Mouse (Mus musculus) forebrain, embryonic 14.5 days (tissue): Measurements from ENCODE around the gene Rbms1. TPM values are rescaled to one million over a fixed set of nuclear protein-coding genes. Genes with fewer than 3 reads are reported as not detected.

Experiments used
- ATAC-seq: fragments of 200-750 bp; cut with Nextera tagmentation; 2 replicates; pipeline ENCODE4 v1.8.0; 2017; ENCODE audit warnings: mild to moderate bottlenecking, moderate library complexity
- DNase-seq: peaks from one replicate; pipeline ENCODE4 v3.0.0-alpha.2; 2015; ENCODE audit warnings: low spot score
- H3K27ac ChIP-seq: fragments of 300-500 bp; sonication (generic); 2 replicates; pipeline ENCODE4 v1.5.1; 2014; ENCODE audit warnings: low read depth, mild to moderate bottlenecking, control low read depth, low read length, moderate library complexity
- H3K27me3 ChIP-seq: fragments of 300-500 bp; sonication (generic); replicated peaks from 2 replicates; pipeline ENCODE4 v1.6.1; 2014; ENCODE audit warnings: low read length, control low read depth, mixed read lengths; ENCODE audit not compliant: control insufficient read depth, insufficient read depth
- H3K36me3 ChIP-seq: fragments of 300-500 bp; sonication (generic); 2 replicates; pipeline ENCODE4 v1.6.1; 2014; ENCODE audit warnings: low read length, control low read depth; ENCODE audit not compliant: control insufficient read depth, insufficient read depth
- H3K4me1 ChIP-seq: fragments of 300-500 bp; sonication (generic); 2 replicates; pipeline ENCODE4 v1.6.1; 2014; ENCODE audit warnings: antibody characterized with exemption, low read length, control low read depth; ENCODE audit not compliant: control insufficient read depth, insufficient read depth
- H3K4me2 ChIP-seq: fragments of 300-500 bp; sonication (generic); 2 replicates; pipeline ENCODE4 v1.6.1; 2014; ENCODE audit warnings: mild to moderate bottlenecking, control low read depth, low read length
- H3K4me3 ChIP-seq: fragments of 300-500 bp; sonication (generic); 2 replicates; pipeline ENCODE4 v1.5.1; 2014; ENCODE audit warnings: low read depth, low read length, control low read depth
- H3K9ac ChIP-seq: fragments of 300-500 bp; sonication (generic); 2 replicates; pipeline ENCODE4 v1.6.1; 2014; ENCODE audit warnings: mild to moderate bottlenecking, low read length, control low read depth, moderate library complexity
- H3K9me3 ChIP-seq: fragments of 300-500 bp; sonication (generic); replicated peaks from 2 replicates; pipeline ENCODE4 v1.6.1; 2016; ENCODE audit warnings: low read length, control low read depth, mixed read lengths; ENCODE audit not compliant: control insufficient read depth
- WGBS: fragments of 180-500 bp; shearing (Covaris S2); extraction: QIAGEN DNeasy Blood & Tissue Kit; methylation state at CpG from one replicate; pipeline ENCODE4 v1.1.7; 2014; 5-methylcytosine and 5-hydroxymethylcytosine counted together
- polyA plus RNA-seq: library from polyadenylated mRNA; unstranded; fragments of >200 nt; fragmentation: Nextera tagmentation; extraction: Ambion mirVana; gene quantifications from 2 replicates; pipeline ENCODE4 v1.2.1, GENCODE M21; 2014

The Rbms1 gene
- polyA plus RNA-seq, 1 experiment from 2014 or later = 20.0 TPM

- WGBS = 76% methylated on average over 11 of the region's 11 CpGs
- no peak overlapping the region for H3K9ac ChIP-seq
- H3K4me2 ChIP-seq = no peak overlapping the region
- H3K9me3 ChIP-seq = no peaks in the 10 kb centered on the region
- H3K27ac ChIP-seq = no peak overlapping the region
- no peaks in the 10 kb centered on the region for H3K27me3 ChIP-seq
- H3K4me1 ChIP-seq = no peaks in the 10 kb centered on the region
- no peak for DNase-seq
- H3K4me3 ChIP-seq = no peak overlapping the region
- no peaks in the 10 kb centered on the region for H3K36me3 ChIP-seq
- ATAC-seq = no peak
Observed at GRCm38 (mm10) chr2:60923756-60924544, 39.0 kb downstream of the Rbms1 start.

- DNase-seq = no peak
- no peaks in the 10 kb centered on the region for H3K4me1 ChIP-seq
- no peak overlapping the region for H3K9ac ChIP-seq
- H3K9me3 ChIP-seq = no peaks in the 10 kb centered on the region
- H3K27ac ChIP-seq = no peak overlapping the region
- ATAC-seq = no peak
- WGBS = 90% methylated on average over 6 of the region's 6 CpGs
- H3K4me2 ChIP-seq = no peak overlapping the region
- H3K4me3 ChIP-seq = no peak overlapping the region
- no peaks in the 10 kb centered on the region for H3K27me3 ChIP-seq
- H3K36me3 ChIP-seq = no peaks in the 10 kb centered on the region
Observed at GRCm38 (mm10) chr2:60923111-60923510, 39.9 kb downstream of the Rbms1 start.

GRCm38 (mm10) chr2:60922351-60922750, 40.6 kb downstream of the Rbms1 start:
- DNase-seq (no peak), ATAC-seq (no peak)
- Histone ChIP-seq H3K9ac (no peak overlapping the region), H3K4me3 (no peak overlapping the region), H3K36me3 (no peaks in the 10 kb centered on the region), H3K4me1 (no peaks in the 10 kb centered on the region), H3K4me2 (no peak overlapping the region), H3K27ac (no peak overlapping the region), H3K27me3 (no peaks in the 10 kb centered on the region), H3K9me3 (no peaks in the 10 kb centered on the region)
- 49% methylated on average over 5 of the region's 5 CpGs for WGBS

- Histone ChIP-seq H3K4me2 (no peak overlapping the region), H3K4me1 (no peaks in the 10 kb centered on the region), H3K4me3 (no peak overlapping the region), H3K9me3 (no peaks in the 10 kb centered on the region), H3K36me3 (no peaks in the 10 kb centered on the region), H3K9ac (no peak overlapping the region), H3K27me3 (no peaks in the 10 kb centered on the region), H3K27ac (no peak overlapping the region)
- ATAC-seq (no peak), DNase-seq (no peak)
- WGBS = 84% methylated on average over 3 of the region's 3 CpGs
Observed at GRCm38 (mm10) chr2:60920076-60920475, 42.9 kb downstream of the Rbms1 start.

- Histone ChIP-seq H3K27ac (no peak overlapping the region), H3K4me1 (no peaks in the 10 kb centered on the region), H3K27me3 (no peaks in the 10 kb centered on the region), H3K36me3 (no peaks in the 10 kb centered on the region), H3K4me3 (no peak overlapping the region), H3K9me3 (no peaks in the 10 kb centered on the region), H3K4me2 (no peak overlapping the region), H3K9ac (no peak overlapping the region)
- no peak for ATAC-seq
- no peak for DNase-seq
- 93% methylated on average over 7 of the region's 7 CpGs for WGBS
Observed at GRCm38 (mm10) chr2:60918401-60918800, 44.6 kb downstream of the Rbms1 start.

- no peak overlapping the region for H3K4me2 ChIP-seq
- ATAC-seq = no peak
- H3K27me3 ChIP-seq = no peaks in the 10 kb centered on the region
- no peak overlapping the region for H3K4me3 ChIP-seq
- no peak for DNase-seq
- 75% methylated on average over 7 of the region's 7 CpGs for WGBS
- no peak overlapping the region for H3K27ac ChIP-seq
- no peaks in the 10 kb centered on the region for H3K4me1 ChIP-seq
- H3K9me3 ChIP-seq = no peaks in the 10 kb centered on the region
- no peaks in the 10 kb centered on the region for H3K36me3 ChIP-seq
- H3K9ac ChIP-seq = no peak overlapping the region
Observed at GRCm38 (mm10) chr2:60914524-60915280, 48.3 kb downstream of the Rbms1 start.

- no peak overlapping the region for H3K27ac ChIP-seq
- H3K27me3 ChIP-seq = no peaks in the 10 kb centered on the region
- no peak overlapping the region for H3K9ac ChIP-seq
- H3K4me2 ChIP-seq = no peak overlapping the region
- H3K4me3 ChIP-seq = no peak overlapping the region
- H3K9me3 ChIP-seq = no peaks in the 10 kb centered on the region
- no peaks in the 10 kb centered on the region for H3K36me3 ChIP-seq
- no peaks in the 10 kb centered on the region for H3K4me1 ChIP-seq
- no peak for ATAC-seq
- 59% methylated on average over 3 of the region's 3 CpGs for WGBS
- DNase-seq = no peak
Observed at GRCm38 (mm10) chr2:60913281-60913680, 49.7 kb downstream of the Rbms1 start.

GRCm38 (mm10) chr2:60911716-60912115, 51.3 kb downstream of the Rbms1 start:
- H3K27ac ChIP-seq = no peak overlapping the region
- no peaks in the 10 kb centered on the region for H3K4me1 ChIP-seq
- H3K9me3 ChIP-seq = no peaks in the 10 kb centered on the region
- DNase-seq (no peak), ATAC-seq (no peak)
- 88% methylated on average over 8 of the region's 8 CpGs for WGBS
- no peak overlapping the region for H3K4me3 ChIP-seq
- H3K36me3 ChIP-seq = no peaks in the 10 kb centered on the region
- H3K9ac ChIP-seq = no peak overlapping the region
- H3K27me3 ChIP-seq = no peaks in the 10 kb centered on the region
- no peak overlapping the region for H3K4me2 ChIP-seq

GRCm38 (mm10) chr2:60910820-60911219, 52.2 kb downstream of the Rbms1 start:
- ATAC-seq = no peak
- H3K4me3 ChIP-seq = no peak overlapping the region
- H3K4me1 ChIP-seq = no peaks in the 10 kb centered on the region
- H3K27me3 ChIP-seq = no peaks in the 10 kb centered on the region
- no peaks in the 10 kb centered on the region for H3K9me3 ChIP-seq
- no peaks in the 10 kb centered on the region for H3K36me3 ChIP-seq
- H3K4me2 ChIP-seq = no peak overlapping the region
- 72% methylated on average over 6 of the region's 6 CpGs for WGBS
- H3K9ac ChIP-seq = no peak overlapping the region
- no peak overlapping the region for H3K27ac ChIP-seq
- no peak for DNase-seq
